Mouse (Mus musculus) myocyte (in vitro differentiated cells): Measurements from ENCODE around the gene Marveld1.

Experiments
- MAX ChIP-seq: IDR thresholded peaks from one replicate; pipeline ENCODE4 v1.6.1; 2011; ENCODE audit warnings: low read depth, mild to moderate bottlenecking, control low read depth
- POLR2A ChIP-seq: IDR thresholded peaks from one replicate; pipeline ENCODE4 v1.6.1; 2011; ENCODE audit warnings: low read depth, mild to moderate bottlenecking, control low read depth, moderate library complexity; ENCODE audit not compliant: insufficient read length

GRCm38 (mm10) chr19:42135070-42135469 lies 12.1 kb upstream of the Marveld1 start:
- TF ChIP-seq POLR2A (no peak), MAX (no peak)
